Mouse (Mus musculus): ENCODE data around the gene Disp1. TPM values are rescaled to one million over a fixed set of nuclear protein-coding genes. Genes with fewer than 3 reads are reported as not detected.

The Disp1 gene
- polyA plus RNA-seq, 1 experiment: 5.8 TPM

DNA sequence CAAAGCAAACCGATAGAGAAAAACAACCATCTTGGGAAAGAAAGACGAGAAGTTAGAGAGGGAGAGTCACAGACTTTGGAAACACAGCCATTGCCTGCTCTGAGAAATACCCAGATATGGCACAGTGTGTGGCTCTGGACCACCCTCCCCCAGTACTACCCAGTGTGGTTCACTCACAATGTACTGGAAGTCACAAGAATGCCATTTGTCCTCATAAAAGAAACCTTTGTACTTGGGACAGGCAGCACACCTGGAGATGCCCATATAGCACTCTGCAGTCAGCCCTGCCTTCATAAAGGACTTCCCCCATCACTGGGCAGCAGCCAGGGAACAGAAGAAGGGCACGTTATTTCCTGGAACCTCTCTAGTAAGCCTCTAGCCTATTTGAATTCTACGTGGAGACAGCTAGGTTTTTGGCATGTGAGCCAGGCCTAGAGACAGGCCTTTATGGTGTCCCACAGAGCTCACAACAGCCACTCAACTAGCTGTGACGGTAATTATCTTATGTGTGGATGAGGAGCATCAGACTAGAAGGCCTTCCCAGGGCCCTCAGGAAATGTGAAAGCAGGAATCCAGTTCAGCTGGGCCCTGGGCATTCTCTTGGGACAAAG lies 173.3 kb downstream of the Disp1 start:
- H3K4me3 ChIP-seq (ENCODE audit: control insufficient read depth, low read depth, low read length): no peak overlapping the region
- no peaks in the 10 kb centered on the region for H3K4me1 ChIP-seq (ENCODE audit: control insufficient read depth, insufficient read depth, low read length)
- H3K27me3 ChIP-seq (ENCODE audit: control insufficient read depth, insufficient read depth, low read length): no peaks in the 10 kb centered on the region

DNA sequence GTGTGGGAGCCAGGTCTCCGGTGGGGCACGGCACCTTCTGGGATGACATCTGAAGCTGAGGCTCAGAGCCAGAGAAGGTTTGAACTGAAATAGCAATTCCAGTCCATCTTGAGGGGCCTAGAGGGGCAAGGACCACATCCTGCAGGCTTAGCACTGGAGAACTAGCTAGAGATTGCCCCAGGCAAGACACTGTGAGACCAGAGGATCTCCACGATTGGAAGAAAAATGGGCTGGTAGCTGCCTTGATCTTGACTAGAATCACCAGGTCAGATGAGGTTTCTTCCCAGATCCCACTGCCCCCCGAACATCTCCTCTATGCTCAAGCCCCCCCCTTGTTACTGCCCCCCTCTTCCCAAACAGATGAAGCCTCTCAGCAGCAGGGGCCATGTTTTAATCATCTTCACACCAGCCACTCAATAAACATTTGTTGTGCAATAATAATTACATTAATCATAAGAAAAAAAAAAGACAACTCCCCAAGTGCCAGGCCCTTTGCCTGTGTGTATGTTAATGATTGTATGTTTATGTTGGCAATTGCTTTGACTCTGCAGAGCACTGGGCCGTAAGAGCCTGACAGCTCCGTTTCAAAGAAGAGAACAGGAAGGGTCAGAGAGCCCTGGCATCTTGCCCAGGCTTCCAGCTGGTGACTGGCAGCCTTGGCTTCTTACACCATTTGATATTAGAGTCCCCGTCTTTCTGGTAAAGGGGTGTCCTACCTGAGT lies 174.0 kb downstream of the Disp1 start:
- TF ChIP-seq POLR2A (IDR thresholded peaks at IDR 0.05; ENCODE audit: control insufficient read depth, low read depth, low read length): no peak
- TF ChIP-seq CTCF (IDR thresholded peaks at IDR 0.05; ENCODE audit: control insufficient read depth, insufficient read depth, insufficient replicate concordance, low read depth, low read length): no peak
- Histone ChIP-seq H3K27me3 (ENCODE audit: control insufficient read depth, insufficient read depth, low read length) (no peaks in the 10 kb centered on the region), H3K4me3 (ENCODE audit: control insufficient read depth, low read depth, low read length) (no peak overlapping the region), H3K36me3 (ENCODE audit: control insufficient read depth, insufficient read depth, low read length) (no peaks in the 10 kb centered on the region), H3K4me1 (ENCODE audit: control insufficient read depth, insufficient read depth, low read length) (no peaks in the 10 kb centered on the region), H3K27ac (ENCODE audit: control insufficient read depth, insufficient read depth, low read depth, low read length) (no peak overlapping the region)

More for the DNA sequence above, 173.3 kb downstream of the Disp1 start:
- Histone ChIP-seq H3K36me3 (ENCODE audit: control insufficient read depth, insufficient read depth, low read length) (no peaks in the 10 kb centered on the region), H3K27ac (ENCODE audit: control insufficient read depth, insufficient read depth, low read depth, low read length) (no peak overlapping the region)
- TF ChIP-seq POLR2A (IDR thresholded peaks at IDR 0.05; ENCODE audit: control insufficient read depth, low read depth, low read length): no peak
- TF ChIP-seq CTCF (IDR thresholded peaks at IDR 0.05; ENCODE audit: control insufficient read depth, insufficient read depth, insufficient replicate concordance, low read depth, low read length): no peak

DNA sequence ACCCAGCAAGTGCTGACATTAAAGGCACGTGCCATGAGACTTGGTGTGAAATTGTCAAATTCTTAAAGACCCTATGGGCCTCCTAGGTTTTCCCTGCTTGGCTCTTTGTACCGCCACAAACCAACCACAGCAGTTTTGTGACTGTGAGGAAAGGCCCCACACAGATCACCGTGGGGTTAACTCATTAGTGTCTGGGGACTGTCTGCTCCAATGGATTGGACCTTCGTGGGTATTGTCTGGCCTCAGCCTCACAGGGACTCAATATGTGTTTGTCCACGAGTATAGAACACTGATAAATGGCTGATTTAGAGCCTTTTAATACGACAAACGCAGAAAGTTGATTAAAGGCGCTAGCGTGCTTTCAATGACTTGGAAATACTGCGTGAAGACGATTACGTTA lies 175.2 kb downstream of the Disp1 start:
- H3K27me3 ChIP-seq (ENCODE audit: control insufficient read depth, insufficient read depth, low read length): no peaks in the 10 kb centered on the region
- no peak overlapping the region for H3K4me3 ChIP-seq (ENCODE audit: control insufficient read depth, low read depth, low read length)
- H3K27ac ChIP-seq (ENCODE audit: control insufficient read depth, insufficient read depth, low read depth, low read length): no peak overlapping the region
- H3K4me1 ChIP-seq (ENCODE audit: control insufficient read depth, insufficient read depth, low read length): no peaks in the 10 kb centered on the region
- no peak for TF ChIP-seq POLR2A (IDR thresholded peaks at IDR 0.05; ENCODE audit: control insufficient read depth, low read depth, low read length)
- no peaks in the 10 kb centered on the region for H3K36me3 ChIP-seq (ENCODE audit: control insufficient read depth, insufficient read depth, low read length)

DNA sequence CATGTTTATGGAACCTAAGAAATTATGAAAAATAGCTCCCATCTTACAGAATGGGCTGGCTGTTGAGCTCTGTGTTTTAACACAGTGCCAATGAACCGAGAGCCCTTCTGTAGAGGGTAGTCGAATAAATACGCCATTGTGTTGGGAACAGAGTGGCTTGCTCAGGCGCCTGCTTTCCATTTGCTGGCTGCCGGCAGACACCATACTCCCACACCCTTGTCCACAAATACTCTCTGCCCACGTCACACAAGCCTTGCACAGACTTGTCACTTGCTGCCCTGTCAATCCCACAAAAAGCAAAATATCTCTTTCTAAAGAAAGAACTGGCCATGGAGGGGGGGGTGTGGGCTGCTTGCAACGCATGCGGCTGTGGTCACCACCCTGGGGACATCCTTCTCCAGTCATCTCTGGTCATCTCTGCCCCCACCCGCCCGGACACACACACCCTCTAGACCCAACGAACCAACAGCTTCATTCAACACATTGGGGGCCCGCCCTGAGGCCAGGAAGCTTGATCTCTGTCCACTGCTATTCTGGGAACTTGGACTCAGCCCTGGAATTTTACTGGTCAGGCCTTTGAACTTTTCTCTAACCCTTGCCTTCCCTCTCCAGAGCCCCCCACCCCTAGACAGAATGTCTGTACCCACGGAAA lies 178.0 kb downstream of the Disp1 start:
- no peak for TF ChIP-seq CTCF (IDR thresholded peaks at IDR 0.05; ENCODE audit: control insufficient read depth, insufficient read depth, insufficient replicate concordance, low read depth, low read length)
- no peak for TF ChIP-seq POLR2A (IDR thresholded peaks at IDR 0.05; ENCODE audit: control insufficient read depth, low read depth, low read length)
- H3K27me3 ChIP-seq (ENCODE audit: control insufficient read depth, insufficient read depth, low read length): no peaks in the 10 kb centered on the region
- H3K27ac ChIP-seq (ENCODE audit: control insufficient read depth, insufficient read depth, low read depth, low read length): no peak overlapping the region
- no peaks in the 10 kb centered on the region for H3K36me3 ChIP-seq (ENCODE audit: control insufficient read depth, insufficient read depth, low read length)
- no peaks in the 10 kb centered on the region; the same call in 1 of the 2 replicates for H3K4me1 ChIP-seq (ENCODE audit: control insufficient read depth, insufficient read depth, low read length)
- H3K4me3 ChIP-seq (ENCODE audit: control insufficient read depth, low read depth, low read length): no peak overlapping the region

DNA sequence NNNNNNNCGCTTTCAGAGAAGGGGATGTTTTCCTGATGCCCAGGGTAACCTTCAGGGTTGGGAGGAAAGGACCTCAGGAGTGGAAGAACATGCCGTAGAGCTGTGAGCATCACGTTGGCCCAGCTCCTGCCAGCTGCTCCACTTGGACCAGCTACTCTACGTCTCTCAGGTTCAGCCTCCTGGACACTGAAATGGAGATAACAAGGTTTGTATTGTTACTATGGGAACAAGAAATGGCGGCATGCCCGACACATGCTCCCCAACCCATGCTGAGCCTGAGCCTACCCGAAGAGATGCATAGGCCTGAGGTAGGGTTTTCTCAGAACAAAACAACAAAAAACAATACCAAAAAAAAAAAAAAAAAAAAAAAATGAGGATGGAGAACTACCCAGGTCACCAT lies 179.6 kb downstream of the Disp1 start:
- Histone ChIP-seq H3K4me3 (ENCODE audit: control insufficient read depth, low read depth, low read length) (no peak overlapping the region), H3K4me1 (ENCODE audit: control insufficient read depth, insufficient read depth, low read length) (no peaks in the 10 kb centered on the region; the same call in 1 of the 2 replicates), H3K36me3 (ENCODE audit: control insufficient read depth, insufficient read depth, low read length) (no peaks in the 10 kb centered on the region), H3K27ac (ENCODE audit: control insufficient read depth, insufficient read depth, low read depth, low read length) (no peak overlapping the region), H3K27me3 (ENCODE audit: control insufficient read depth, insufficient read depth, low read length) (no peaks in the 10 kb centered on the region)
- TF ChIP-seq POLR2A (IDR thresholded peaks at IDR 0.05; ENCODE audit: control insufficient read depth, low read depth, low read length) (no peak), CTCF (IDR thresholded peaks at IDR 0.05; ENCODE audit: control insufficient read depth, insufficient read depth, insufficient replicate concordance, low read depth, low read length) (no peak)

DNA sequence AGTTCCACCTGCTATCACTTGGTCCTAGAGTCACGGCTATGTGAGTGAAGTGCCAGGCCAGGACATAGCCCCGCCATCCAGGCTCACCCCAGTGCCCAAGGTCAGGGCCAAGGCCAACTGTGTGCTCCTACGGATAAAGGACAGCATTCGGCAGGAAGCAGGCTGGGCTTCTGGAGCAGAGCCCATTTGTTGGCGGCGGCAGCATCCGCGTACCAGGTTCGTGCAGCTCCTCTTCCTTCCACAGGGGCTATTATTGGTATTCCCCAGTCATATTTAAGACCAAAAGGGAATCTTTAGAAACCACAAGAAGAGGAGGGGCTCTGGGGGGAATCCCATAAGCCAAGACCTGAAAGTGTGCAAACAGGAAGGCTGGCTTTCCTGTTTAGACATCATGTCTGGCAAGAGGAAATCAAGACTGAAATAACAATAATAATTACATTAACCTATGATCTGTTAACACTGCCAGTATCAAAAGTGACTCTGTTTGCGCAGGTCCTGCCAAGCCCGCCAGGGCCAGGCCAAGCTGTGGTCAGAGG lies 180.4 kb downstream of the Disp1 start:
- Histone ChIP-seq H3K27me3 (ENCODE audit: control insufficient read depth, insufficient read depth, low read length) (no peaks in the 10 kb centered on the region), H3K4me1 (ENCODE audit: control insufficient read depth, insufficient read depth, low read length) (no peaks in the 10 kb centered on the region; the same call in 1 of the 2 replicates), H3K4me3 (ENCODE audit: control insufficient read depth, low read depth, low read length) (no peak overlapping the region), H3K27ac (ENCODE audit: control insufficient read depth, insufficient read depth, low read depth, low read length) (no peak overlapping the region), H3K36me3 (ENCODE audit: control insufficient read depth, insufficient read depth, low read length) (no peaks in the 10 kb centered on the region)
- TF ChIP-seq CTCF (IDR thresholded peaks at IDR 0.05; ENCODE audit: control insufficient read depth, insufficient read depth, insufficient replicate concordance, low read depth, low read length) (no peak), POLR2A (IDR thresholded peaks at IDR 0.05; ENCODE audit: control insufficient read depth, low read depth, low read length) (no peak)

Data from testis, adult 2 months (tissue).